In genomic region chr12:12940466-12941128, GRCm38 (mm10) we compare ENCODE assay signal across 8 mouse cellular contexts. TPM values are rescaled to one million over a fixed set of nuclear protein-coding genes. Genes with fewer than 3 reads are reported as not detected.
A peak's percentile ranks its signal among the peaks of the same experiment; 100 is the strongest.
DNase-seq lines count a peak whose midpoint lies in the region; ATAC-seq and TF ChIP-seq lines count a peak whose summit lies in the region.

No protein-coding gene starts in this region.

- intact Hi-C loops in heart, adult 2 months (cut with DNase I): loop anchor here (5.0 to 10.0 kb wide), 4 partner anchors 158 to 766 kb away; no protein-coding TSS in a partner anchor

- no peak for TF ChIP-seq EP300 in heart, adult 2 months (IDR thresholded peaks at IDR 0.05; ENCODE audit: insufficient read depth, low read depth, low read length)

- 1% methylated on average over 13 of the region's 13 CpGs for WGBS in heart, adult 2 months
- under 1% methylated on average over 13 of the region's 13 CpGs for WGBS in kidney, embryonic 14.5 days
- under 1% methylated on average over 13 of the region's 13 CpGs for WGBS in liver, embryonic 12.5 days (ENCODE audit: insufficient replicate concordance)

- H3K36me3 ChIP-seq in heart, adult 2 months (ENCODE audit: control insufficient read depth, insufficient read depth, low read length): no peaks in the 10 kb centered on the region
- peaks cover 27% of the 10 kb centered on the region for H3K36me3 ChIP-seq in kidney, embryonic 14.5 days (ENCODE audit: control insufficient read depth, insufficient read depth, low read length)
- H3K36me3 ChIP-seq in liver, embryonic 12.5 days: peaks cover 17% of the 10 kb centered on the region

- peak; percentile 6 for DNase-seq in cerebellum, adult 11-12 months
- no peak for DNase-seq in cerebellum, adult 11 months
- peak; percentile 10 for DNase-seq in c-Kit-positive CD71-negative TER-119-negative erythroid progenitor cells, embryonic 14.5 days (ENCODE audit: low read depth)
- peak; percentile 14 to 51 for DNase-seq in heart, adult 2 months
- DNase-seq in retina, postnatal 7 days (ENCODE audit: low read depth, low spot score): peak; percentile 17

- no peaks in the 10 kb centered on the region for H3K9me3 ChIP-seq in kidney, embryonic 14.5 days (ENCODE audit: control insufficient read depth, low read length)
- H3K9me3 ChIP-seq in liver, embryonic 12.5 days (replicated peaks): no peaks in the 10 kb centered on the region

- H3K4me2 ChIP-seq in kidney, embryonic 14.5 days (replicated peaks; ENCODE audit: low read depth, low read length): peak overlapping the region; percentile 83
- peak overlapping the region; percentile 87 for H3K4me2 ChIP-seq in liver, embryonic 12.5 days

- no peaks in the 10 kb centered on the region for H3K79me2 ChIP-seq in heart, adult 2 months (replicated peaks; ENCODE audit: control insufficient read depth, insufficient read depth, low read length)

- peak; percentile 8; the same call in 1 of the 2 replicates for ATAC-seq in kidney, embryonic 14.5 days (ENCODE audit: low FRiP score, low TSS enrichment)
- ATAC-seq in liver, embryonic 12.5 days: no peak
- ATAC-seq in activated CD4-positive, CD25-positive, alpha-beta regulatory T cell, adult 4 months: no peak

- TF ChIP-seq CTCF in heart, adult 2 months (IDR thresholded peaks at IDR 0.05): no peak

- H3K4me3 ChIP-seq in heart, adult 2 months: peak overlapping the region; percentile 80
- peak overlapping the region; percentile 83 for H3K4me3 ChIP-seq in kidney, embryonic 14.5 days (ENCODE audit: low read length)
- peak overlapping the region; percentile 64 for H3K4me3 ChIP-seq in liver, embryonic 12.5 days

- H3K27me3 ChIP-seq in heart, adult 2 months (ENCODE audit: control insufficient read depth, insufficient read depth, low read length): no peaks in the 10 kb centered on the region
- no peaks in the 10 kb centered on the region for H3K27me3 ChIP-seq in kidney, embryonic 14.5 days (ENCODE audit: control insufficient read depth, insufficient read depth, low read length)
- peaks cover 80% of the 10 kb centered on the region for H3K27me3 ChIP-seq in liver, embryonic 12.5 days (replicated peaks)

- H3K9ac ChIP-seq in heart, adult 2 months (ENCODE audit: low read depth, low read length): peak overlapping the region; percentile 90
- peak overlapping the region; percentile 84 for H3K9ac ChIP-seq in kidney, embryonic 14.5 days (ENCODE audit: low read depth, low read length)
- H3K9ac ChIP-seq in liver, embryonic 12.5 days: peak overlapping the region; percentile 67

- peaks cover 1% of the 10 kb centered on the region for H3K4me1 ChIP-seq in heart, adult 2 months (ENCODE audit: control insufficient read depth, insufficient read depth, low read length)
- peaks cover 22% of the 10 kb centered on the region; the same call in 1 of the 2 replicates for H3K4me1 ChIP-seq in kidney, embryonic 14.5 days (ENCODE audit: control insufficient read depth, insufficient read depth, low read length)
- peaks cover 24% of the 10 kb centered on the region; the same call in 1 of the 2 replicates for H3K4me1 ChIP-seq in liver, embryonic 12.5 days

- H3K27ac ChIP-seq in heart, adult 2 months: no peak overlapping the region; the same call in none of the 2 replicates
- peak overlapping the region; percentile 87 for H3K27ac ChIP-seq in kidney, embryonic 14.5 days (ENCODE audit: low read depth, low read length)
- H3K27ac ChIP-seq in liver, embryonic 12.5 days: peak overlapping the region; percentile 49; the same call in 1 of the 2 replicates

- no peak for TF ChIP-seq POLR2A in heart, adult 2 months (IDR thresholded peaks at IDR 0.05; ENCODE audit: insufficient read depth, low read depth, low read length)

RNA-seq across cellular contexts. Expression of gene Mycn, which starts 1.1 kb away (rescaled TPM):
- 1 to 10 TPM; 1.8 to 1.9 TPM for total RNA-seq in heart, adult 2 months (2021)
- 3.1 and 4.7 TPM in 2 replicates for polyA plus RNA-seq in heart, adult 2 months (2012; rRNA removed)
- polyA plus RNA-seq in kidney, embryonic 14.5 days (2014; fragmentation: Nextera tagmentation; extraction: Ambion mirVana): 88.2 and 104 TPM in 2 replicates
- 17.7 and 18.5 TPM in 2 replicates for polyA plus RNA-seq in liver, embryonic 12.5 days (2016; fragmentation: Nextera tagmentation; extraction: Ambion mirVana)
- not detected for polyA plus RNA-seq in activated CD4-positive, CD25-positive, alpha-beta regulatory T cell, adult 4 months (2017; shearing (Covaris generic))
